Mouse (Mus musculus) G1E (cell line): ENCODE data around the gene Anxa3. TPM values are rescaled to one million over a fixed set of nuclear protein-coding genes. Genes with fewer than 3 reads are reported as not detected.

Source experiments
- ATAC-seq: 2 replicates; pipeline ENCODE4 v1.8.0; 2016; ENCODE audit warnings: mild to moderate bottlenecking; ENCODE audit not compliant: insufficient number of reproducible peaks, poor library complexity, low FRiP score, severe bottlenecking; ENCODE audit errors: extremely low read depth
- DNase-seq: peaks from one replicate; pipeline ENCODE4 v3.0.0; 2012; ENCODE audit warnings: low spot score
- H3K27me3 ChIP-seq: 2 replicates; pipeline ENCODE4 v1.6.1; 2012; ENCODE audit warnings: mild to moderate bottlenecking, low read length, inconsistent platforms; ENCODE audit not compliant: insufficient read depth
- H3K36me3 ChIP-seq: replicated peaks from 2 replicates; pipeline ENCODE3; 2012; ENCODE audit warnings: mild to moderate bottlenecking, inconsistent platforms
- H3K4me1 ChIP-seq: 2 replicates; pipeline ENCODE4 v1.6.1; 2012; ENCODE audit warnings: low read depth, low read length, inconsistent platforms, mixed read lengths; ENCODE audit not compliant: insufficient read depth
- H3K4me3 ChIP-seq: 2 replicates; pipeline ENCODE4 v1.5.1; 2012; ENCODE audit warnings: low read depth, mild to moderate bottlenecking, inconsistent platforms, low read length, moderate library complexity, mixed read lengths
- H3K9me3 ChIP-seq: replicated peaks from 2 replicates; pipeline ENCODE4 v1.6.1; 2012; ENCODE audit warnings: inconsistent platforms
- CTCF ChIP-seq: IDR thresholded peaks from 2 replicates; pipeline ENCODE4 v1.5.1; 2012; ENCODE audit warnings: low read depth, low read length, inconsistent platforms, mixed read lengths
- GATA1 ChIP-seq: IDR thresholded peaks from 2 replicates; pipeline ENCODE4 v1.6.1; 2012; ENCODE audit warnings: borderline replicate concordance, low read length, inconsistent platforms, mixed read lengths
- GATA2 ChIP-seq: IDR thresholded peaks from 2 replicates; pipeline ENCODE4 v1.6.1; 2012; ENCODE audit warnings: low read depth, low read length, inconsistent platforms, borderline replicate concordance
- POLR2AphosphoS5 ChIP-seq: IDR thresholded peaks from 2 replicates; pipeline ENCODE4 v1.6.1; 2012; ENCODE audit warnings: low read depth, low read length, inconsistent platforms; ENCODE audit not compliant: insufficient replicate concordance
- TAL1 ChIP-seq: conservative IDR thresholded peaks from 2 replicates; pipeline ENCODE4 v1.6.1; 2012; ENCODE audit warnings: low read depth, low read length, inconsistent platforms, mixed read lengths
- polyA plus RNA-seq: library from polyadenylated mRNA; stranded (reverse); fragments of >175 nt; gene quantifications from 2 replicates; pipeline ENCODE4 v1.2.3, GENCODE M21; 2012
- total RNA-seq, 2 experiments: library from RNA; stranded (forward) in 1 of 2; stranded (reverse) in 1 of 2; fragments of 200-1000 nt in 1 of 2; fragments of >200 nt in 1 of 2; fragmentation: Nextera tagmentation in 1 of 2; gene quantifications; 2 replicates each; pipeline ENCODE4 v1.2.3; 2014 to 2017

The Anxa3 gene
- total and polyA plus RNA-seq, 3 experiments = 2.3 TPM; not detected in 2

DNA sequence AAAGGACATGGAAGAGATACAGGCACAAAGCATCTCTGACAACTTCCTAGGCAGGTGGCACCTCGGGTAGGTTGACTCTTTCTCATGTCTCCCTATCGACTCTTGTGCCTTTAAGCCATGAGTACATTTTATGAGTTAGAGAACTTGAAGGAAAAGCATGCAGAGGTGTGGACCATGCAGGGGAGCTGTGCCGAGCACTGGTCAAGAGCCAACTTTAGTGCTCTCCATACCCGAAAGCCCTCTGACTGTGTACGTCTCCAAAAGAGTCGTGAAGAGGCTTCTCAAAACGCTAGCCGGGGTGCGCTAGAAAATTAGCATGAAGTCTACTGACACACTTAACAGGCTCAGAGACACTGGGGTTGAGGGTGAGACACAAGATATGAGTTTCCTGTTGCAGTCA is 6.0 kb downstream of the Anxa3 start:
- no peak for DNase-seq
- TF ChIP-seq TAL1 = no peak
- no peak for TF ChIP-seq GATA1
- TF ChIP-seq GATA2 = no peak
- no peak for TF ChIP-seq CTCF
- no peak for TF ChIP-seq POLR2AphosphoS5
- no peak for ATAC-seq
- Histone ChIP-seq H3K36me3 (no peaks in the 10 kb centered on the region), H3K4me3 (no peak overlapping the region), H3K9me3 (no peaks in the 10 kb centered on the region), H3K4me1 (0 out of 2 replicates have a peak, but pooled peaks cover 5% of the 10 kb centered on the region), H3K27me3 (peaks cover 39% of the 10 kb centered on the region)

DNA sequence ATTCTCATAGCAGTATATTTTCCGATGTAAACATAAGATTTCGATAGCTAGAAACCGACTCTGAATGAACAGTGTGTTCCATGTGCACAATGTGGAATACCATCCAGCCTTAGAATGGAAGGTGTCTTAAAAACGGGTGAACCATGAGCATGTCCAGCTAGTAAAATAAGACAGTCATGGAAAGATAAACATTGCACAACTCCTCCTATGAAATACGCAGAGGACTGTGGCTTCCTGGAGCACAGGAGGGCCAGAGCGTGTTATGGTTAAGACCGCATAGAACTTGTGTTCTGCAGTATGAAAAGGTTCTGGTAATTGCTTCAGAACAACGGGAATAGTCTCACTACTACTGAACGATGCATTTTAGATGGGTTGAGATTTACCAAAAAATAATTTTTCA is 6.8 kb downstream of the Anxa3 start:
- H3K4me3 ChIP-seq = no peak overlapping the region
- no peaks in the 10 kb centered on the region for H3K9me3 ChIP-seq
- no peaks in the 10 kb centered on the region for H3K36me3 ChIP-seq
- ATAC-seq (no peak), DNase-seq (no peak)
- 0 out of 2 replicates have a peak, but pooled peaks cover 5% of the 10 kb centered on the region for H3K4me1 ChIP-seq
- H3K27me3 ChIP-seq = peaks cover 36% of the 10 kb centered on the region
- TF ChIP-seq POLR2AphosphoS5 = no peak
- TF ChIP-seq TAL1 = no peak
- no peak for TF ChIP-seq GATA2
- TF ChIP-seq CTCF = no peak
- no peak for TF ChIP-seq GATA1

- no peaks in the 10 kb centered on the region for H3K36me3 ChIP-seq
- TF ChIP-seq GATA2 (no peak), CTCF (no peak), TAL1 (no peak), GATA1 (no peak), POLR2AphosphoS5 (no peak)
- DNase-seq (no peak), ATAC-seq (no peak)
- H3K4me1 ChIP-seq = peaks cover 5% of the 10 kb centered on the region; the same call in 1 of the 2 replicates
- peaks cover 40% of the 10 kb centered on the region for H3K27me3 ChIP-seq
- no peak overlapping the region for H3K4me3 ChIP-seq
- no peaks in the 10 kb centered on the region for H3K9me3 ChIP-seq
Measured at GRCm38 (mm10) chr5:96802185-96802584, 9.0 kb downstream of the Anxa3 start.

DNA sequence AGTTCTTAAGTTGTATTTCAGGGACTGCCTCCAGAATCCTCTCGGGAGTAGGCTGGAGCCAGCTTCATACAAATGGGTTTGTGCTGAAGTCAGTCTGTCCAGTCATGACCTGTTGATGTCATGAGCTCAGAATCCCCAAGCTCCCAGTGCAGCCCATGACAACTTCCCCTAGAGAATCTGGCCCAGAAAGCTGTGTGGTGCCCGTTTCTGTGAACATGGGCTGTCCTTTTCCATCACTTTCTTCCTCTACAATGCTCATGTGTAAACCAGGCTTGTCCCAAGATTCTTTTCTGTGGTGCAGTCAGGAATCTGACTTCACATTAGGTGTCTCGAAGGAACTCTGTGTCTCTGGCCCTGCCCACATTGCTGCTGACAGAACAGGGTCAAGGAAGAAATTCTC is 10.0 kb downstream of the Anxa3 start:
- Histone ChIP-seq H3K4me1 (peaks cover 5% of the 10 kb centered on the region; the same call in 1 of the 2 replicates), H3K27me3 (peaks cover 38% of the 10 kb centered on the region), H3K9me3 (no peaks in the 10 kb centered on the region), H3K4me3 (no peak overlapping the region), H3K36me3 (no peaks in the 10 kb centered on the region)
- TF ChIP-seq GATA1 (no peak), TAL1 (no peak), GATA2 (no peak), CTCF (no peak), POLR2AphosphoS5 (no peak)
- no peak for DNase-seq
- ATAC-seq = no peak

DNA sequence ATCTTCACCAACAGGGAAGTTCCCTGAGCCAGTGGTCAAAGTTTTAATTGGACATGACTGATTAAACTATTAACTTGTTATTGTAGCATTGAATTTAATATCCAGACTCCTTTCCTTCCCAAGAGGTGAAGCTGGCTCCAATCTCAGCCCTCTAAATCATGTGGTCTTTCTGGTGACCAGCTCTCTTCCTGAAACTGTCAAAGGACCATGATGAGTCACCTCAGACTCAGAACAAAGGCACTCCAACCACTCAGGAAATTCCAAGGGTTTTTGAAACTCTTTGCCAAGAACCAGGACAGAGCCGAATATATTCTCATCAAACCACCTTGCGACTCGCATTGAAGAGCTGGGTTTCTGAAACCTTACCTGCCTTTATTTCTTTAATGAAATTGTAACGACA is 11.2 kb downstream of the Anxa3 start:
- Histone ChIP-seq H3K4me3 (no peak overlapping the region), H3K27me3 (peaks cover 35% of the 10 kb centered on the region), H3K36me3 (no peaks in the 10 kb centered on the region), H3K4me1 (peaks cover 5% of the 10 kb centered on the region; the same call in 1 of the 2 replicates), H3K9me3 (no peaks in the 10 kb centered on the region)
- no peak for TF ChIP-seq GATA1
- no peak for TF ChIP-seq TAL1
- no peak for TF ChIP-seq CTCF
- TF ChIP-seq GATA2 = no peak
- TF ChIP-seq POLR2AphosphoS5 = no peak
- ATAC-seq (no peak), DNase-seq (no peak)

DNA sequence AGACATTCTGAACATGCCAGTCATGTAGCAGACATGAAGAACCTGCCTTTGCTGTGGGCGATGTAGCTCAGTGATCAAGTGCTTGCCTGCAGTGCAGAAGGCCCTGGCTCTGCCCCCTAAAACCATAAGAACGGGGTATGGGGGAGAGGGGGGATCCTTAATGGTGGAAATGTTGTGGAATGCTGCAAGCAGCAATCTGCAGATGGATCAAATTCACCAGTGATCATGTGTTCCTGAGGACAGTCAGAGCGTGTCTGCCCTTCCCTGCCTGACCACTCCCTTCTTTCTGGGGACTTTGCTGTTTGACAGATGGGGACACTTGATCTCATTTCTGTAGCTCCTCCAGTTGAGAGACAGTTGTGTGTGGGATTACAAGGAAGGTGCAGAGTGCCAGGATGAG is 11.7 kb downstream of the Anxa3 start:
- ATAC-seq (no peak), DNase-seq (no peak)
- peaks cover 32% of the 10 kb centered on the region for H3K27me3 ChIP-seq
- peaks cover 5% of the 10 kb centered on the region; the same call in 1 of the 2 replicates for H3K4me1 ChIP-seq
- TF ChIP-seq CTCF (no peak), TAL1 (no peak), POLR2AphosphoS5 (no peak), GATA1 (no peak), GATA2 (no peak)
- no peaks in the 10 kb centered on the region for H3K9me3 ChIP-seq
- no peak overlapping the region for H3K4me3 ChIP-seq
- H3K36me3 ChIP-seq = no peaks in the 10 kb centered on the region
